Mouse (Mus musculus): ENCODE measurements around the gene Nptxr.

The Nptxr gene

GRCm38 (mm10) chr15:79753420-79753752 is 51.2 kb downstream of the Nptxr start:
- no peak for DNase-seq (ENCODE audit: low spot score in 2 of 2)

GRCm38 (mm10) chr15:79752742-79753419 is 51.7 kb downstream of the Nptxr start:
- DNase-seq (ENCODE audit: low spot score in 2 of 2): peak in 1 of 2 experiments; percentile 81

- no peak for DNase-seq (ENCODE audit: low spot score in 2 of 2)
Observed at GRCm38 (mm10) chr15:79751772-79752171, 52.8 kb downstream of the Nptxr start.

- no peak for DNase-seq (ENCODE audit: low spot score in 2 of 2)
Observed at GRCm38 (mm10) chr15:79750266-79750665, 54.3 kb downstream of the Nptxr start.

GRCm38 (mm10) chr15:79749162-79749561 is 55.4 kb downstream of the Nptxr start:
- no peak for DNase-seq (ENCODE audit: low spot score in 2 of 2)

- no peak for DNase-seq (ENCODE audit: low spot score in 2 of 2)
Observed at GRCm38 (mm10) chr15:79747998-79748397, 56.6 kb downstream of the Nptxr start.

- no peak for DNase-seq (ENCODE audit: low spot score in 2 of 2)
Observed at GRCm38 (mm10) chr15:79745883-79746282, 58.7 kb downstream of the Nptxr start.

GRCm38 (mm10) chr15:79745312-79745711 is 59.3 kb downstream of the Nptxr start:
- DNase-seq (ENCODE audit: low spot score in 2 of 2): no peak

- DNase-seq (ENCODE audit: low spot score in 2 of 2): no peak
Observed at GRCm38 (mm10) chr15:79744742-79745141, 59.8 kb downstream of the Nptxr start.

GRCm38 (mm10) chr15:79744001-79744400 is 60.6 kb downstream of the Nptxr start:
- no peak for DNase-seq (ENCODE audit: low spot score in 2 of 2)

GRCm38 (mm10) chr15:79742706-79743023 is 61.9 kb downstream of the Nptxr start:
- DNase-seq (ENCODE audit: low spot score in 2 of 2): no peak

GRCm38 (mm10) chr15:79741921-79742705 is 62.5 kb downstream of the Nptxr start, which contains the start of gene Sun2:
Sun2 (minus strand) TSS chr15:79742536.
- peak; percentile 86 to 89 for DNase-seq (ENCODE audit: low spot score in 2 of 2)

GRCm38 (mm10) chr15:79741173-79741858 is 63.2 kb downstream of the Nptxr start:
- DNase-seq (ENCODE audit: low spot score in 2 of 2): no peak

- DNase-seq (ENCODE audit: low spot score in 2 of 2): no peak
Observed at GRCm38 (mm10) chr15:79740739-79741138, 63.8 kb downstream of the Nptxr start.
